Mouse (Mus musculus) erythroblast, embryonic 14.5 days (primary cell): ENCODE data around the gene Zfp536.

Experiments
- GATA1 ChIP-seq: IDR thresholded peaks from 2 replicates; pipeline ENCODE4 v1.6.1; 2012; ENCODE audit warnings: low read length, inconsistent platforms, mixed read lengths
- TAL1 ChIP-seq: IDR thresholded peaks from 3 replicates; pipeline ENCODE4 v1.6.1; 2012; ENCODE audit warnings: low read length, inconsistent platforms, mixed read lengths

- TF ChIP-seq TAL1 = no peak
- TF ChIP-seq GATA1 = no peak
Observed at GRCm38 (mm10) chr7:37809908-37810307, 36.5 kb upstream of the Zfp536 start.
